Mouse (Mus musculus) macrophage (primary cell): ENCODE data around the gene Bicral. TPM values are rescaled to one million over a fixed set of nuclear protein-coding genes. Genes with fewer than 3 reads are reported as not detected.

Source experiments
- H3K27ac ChIP-seq: fragments of 350-480 bp; formaldehyde crosslinking; 2 replicates; pipeline ENCODE4 v1.9.0; 2021
- H3K36me3 ChIP-seq: fragments of 350-480 bp; formaldehyde crosslinking; 2 replicates; pipeline ENCODE4 v1.9.0; 2021; ENCODE audit errors: inconsistent target
- H3K4me3 ChIP-seq: fragments of 350-480 bp; formaldehyde crosslinking; 2 replicates; pipeline ENCODE4 v1.9.0; 2021; ENCODE audit errors: inconsistent target
- H3K79me2 ChIP-seq: fragments of 350-480 bp; formaldehyde crosslinking; 2 replicates; pipeline ENCODE4 v1.9.0; 2021; ENCODE audit errors: inconsistent target
- WGBS: methylation state at CpG from one replicate; pipeline ENCODE4 v1.1.7; 2026; ENCODE audit warnings: inconsistent platforms; ENCODE audit not compliant: missing documents; 5-methylcytosine and 5-hydroxymethylcytosine counted together
- polyA plus RNA-seq: library from polyadenylated mRNA; stranded (reverse); fragments of 250-400 nt; gene quantifications from 3 replicates; pipeline ENCODE4 v1.2.4, GENCODE M21; 2018; ENCODE audit warnings: inconsistent platforms

Gene Bicral
- polyA plus RNA-seq, 1 experiment from 2014 or later: 9.3 TPM

DNA sequence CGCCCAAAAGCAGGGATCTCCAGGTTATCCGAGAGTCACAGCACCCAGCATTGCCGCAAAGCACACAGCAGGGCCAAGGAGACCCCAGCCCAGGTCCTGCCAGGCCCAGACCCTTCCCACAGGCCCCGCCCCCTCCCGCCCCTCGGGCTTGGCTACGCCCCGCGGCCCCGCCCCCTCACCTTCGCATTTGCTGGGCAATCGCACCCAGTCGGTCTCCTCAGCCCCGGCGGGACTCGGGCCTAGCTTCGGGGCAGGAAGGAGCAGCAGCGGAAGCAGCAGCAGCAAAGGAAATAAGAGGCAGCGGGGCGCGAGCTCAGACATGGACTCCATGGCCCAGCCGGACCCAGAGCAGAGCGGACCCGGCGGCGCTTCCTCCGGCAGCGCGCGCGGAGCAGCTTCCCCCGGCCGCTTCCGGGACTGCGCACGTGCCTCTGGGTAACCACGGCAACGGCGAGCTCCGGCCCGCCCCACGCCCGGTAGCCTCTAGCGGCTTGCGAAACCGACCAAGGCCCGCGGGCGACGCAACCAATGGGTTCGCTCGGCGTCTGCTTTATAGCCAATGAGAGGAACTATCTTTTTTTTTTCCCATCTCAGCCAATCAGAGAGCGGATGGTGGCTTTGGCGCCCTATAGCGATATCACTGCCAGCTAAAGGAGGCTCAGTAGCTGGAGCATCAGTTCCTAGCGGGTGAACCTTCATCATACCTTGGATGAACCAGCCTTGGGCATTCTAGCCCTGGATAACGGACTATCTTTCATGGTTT, 106.3 kb downstream of the Bicral start, which contains the start of gene Cnpy3:
Gene Cnpy3 (minus strand): TSS at position 421 of the 763 bp plus-strand sequence.
- Histone ChIP-seq H3K4me3 (peak within 1 kb of the TSS; percentile 44), H3K79me2 (peaks cover 43% of the 10 kb centered on the region), H3K27ac (peak within 1 kb of the TSS; percentile 86), H3K36me3 (no peaks in the 10 kb centered on the region)
- WGBS: 2% methylated on average over 49 of the region's 58 CpGs

DNA sequence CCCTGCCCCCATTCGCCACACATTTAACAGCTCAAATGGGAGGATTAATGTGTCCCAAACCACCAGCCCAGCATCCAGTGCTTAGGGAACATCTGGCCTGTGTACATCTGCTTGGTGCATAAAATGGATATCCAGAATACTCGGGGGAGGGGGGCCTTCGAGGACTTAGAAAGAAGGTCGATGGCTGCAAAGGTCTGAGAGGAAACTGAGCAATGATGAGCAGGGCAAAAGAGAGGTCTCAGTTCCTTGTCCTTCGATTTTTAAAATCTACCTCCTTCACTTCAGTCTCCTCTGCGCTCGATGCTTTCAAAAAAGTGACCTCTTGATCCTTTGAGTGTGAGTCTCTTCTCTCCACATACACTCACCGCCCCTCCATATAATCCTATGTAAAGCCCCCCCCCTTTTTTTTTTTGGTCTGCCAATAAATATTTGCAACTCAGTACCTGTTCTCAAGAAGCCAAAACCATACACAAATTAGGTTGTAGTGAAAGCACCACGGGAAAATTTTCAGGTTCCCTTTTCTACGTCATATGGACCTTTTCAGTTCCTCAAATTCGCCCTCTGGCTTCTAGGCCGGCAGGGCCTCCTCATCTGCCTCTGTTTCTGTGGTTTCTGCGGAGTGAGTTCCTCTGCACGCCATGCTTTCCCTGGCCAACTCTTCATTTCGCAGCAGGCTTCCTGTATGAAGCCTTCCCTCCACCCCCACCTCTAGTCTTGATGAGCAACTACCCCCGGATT, 107.1 kb downstream of the Bicral start:
- 2% methylated on average over 15 of the region's 16 CpGs for WGBS
- peak overlapping the region; percentile 44 for H3K4me3 ChIP-seq
- peak overlapping the region; percentile 86 for H3K27ac ChIP-seq
- H3K36me3 ChIP-seq: peaks cover 4% of the 10 kb centered on the region; the same call in 1 of the 2 replicates
- peaks cover 50% of the 10 kb centered on the region for H3K79me2 ChIP-seq

DNA sequence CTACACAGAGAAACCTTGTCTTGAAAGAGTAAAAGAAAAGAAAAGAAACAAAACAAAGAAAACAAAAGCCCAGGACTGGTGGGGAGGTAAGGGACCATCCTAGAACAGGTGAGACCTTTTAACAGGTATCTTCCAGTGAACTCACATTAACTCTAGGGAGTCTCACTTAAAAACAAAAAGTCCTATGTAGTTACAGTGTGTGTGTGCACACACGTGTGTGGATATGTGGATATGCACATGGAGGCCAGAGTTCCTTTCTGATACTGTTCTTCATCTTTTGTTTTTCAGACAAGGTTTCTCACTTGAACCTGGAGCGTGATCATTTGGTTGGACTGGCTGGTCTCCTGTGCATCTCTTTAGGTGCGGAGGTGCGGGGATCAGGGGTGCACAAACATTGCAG, 107.7 kb downstream of the Bicral start:
- WGBS: 51% methylated on average over 4 of the region's 4 CpGs
- Histone ChIP-seq H3K79me2 (peaks cover 57% of the 10 kb centered on the region), H3K27ac (peak overlapping the region; percentile 86), H3K36me3 (peaks cover 10% of the 10 kb centered on the region; the same call in 1 of the 2 replicates), H3K4me3 (peak overlapping the region; percentile 44)

DNA sequence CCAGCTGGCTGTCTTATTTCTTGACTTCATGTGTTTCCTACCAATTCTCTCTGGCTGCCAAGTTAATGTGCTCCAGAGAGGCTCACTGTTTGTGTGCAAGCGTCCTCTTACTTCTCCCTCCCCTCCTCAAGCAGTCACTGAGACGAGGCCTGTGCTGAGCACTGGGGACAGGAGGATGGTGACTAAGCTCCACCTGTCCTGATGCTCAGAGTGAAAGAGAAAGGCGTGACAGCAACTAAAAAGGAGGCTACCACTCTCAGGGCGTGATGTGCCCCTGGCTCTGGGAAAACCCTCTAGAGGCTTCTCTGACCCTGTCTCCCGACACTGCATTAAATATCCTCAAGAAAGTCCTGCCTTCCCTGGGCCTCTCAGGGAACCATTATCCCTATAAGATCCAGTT, 109.0 kb downstream of the Bicral start:
- Histone ChIP-seq H3K36me3 (peaks cover 14% of the 10 kb centered on the region; the same call in 1 of the 2 replicates), H3K79me2 (peaks cover 70% of the 10 kb centered on the region), H3K27ac (no peak overlapping the region), H3K4me3 (no peak overlapping the region)
- 76% methylated on average over 5 of the region's 5 CpGs for WGBS

Other genes with a start within 250 kb of the Bicral start
- 0.04 to 0.14 TPM in 2 of 3 replicates, not detected in the other for gene Ptk7, start 229.0 kb downstream of the Bicral start, polyA plus RNA-seq
- 41.6 to 48.1 TPM (median 47.7 TPM) in 3 replicates for gene Klc4, start 212.5 kb downstream of the Bicral start, polyA plus RNA-seq
- 34.1 to 78.8 TPM (median 41.5 TPM) in 3 replicates for gene Mrpl2, start 212.3 kb downstream of the Bicral start, polyA plus RNA-seq
- gene Cul7, start 208.1 kb downstream of the Bicral start, polyA plus RNA-seq: 6.2 to 8.8 TPM (median 7.3 TPM) in 3 replicates
- 30.5 to 52.1 TPM (median 39.7 TPM) in 3 replicates for gene Rrp36, start 184.1 kb downstream of the Bicral start, polyA plus RNA-seq
- 85.2 to 104 TPM (median 96.1 TPM) in 3 replicates for gene Mea1, start 179.7 kb downstream of the Bicral start, polyA plus RNA-seq
- 30.1 to 44.5 TPM (median 33.9 TPM) in 3 replicates for gene Klhdc3, start 177.6 kb downstream of the Bicral start, polyA plus RNA-seq
- gene Ppp2r5d, start 153.4 kb downstream of the Bicral start, polyA plus RNA-seq: 21.4 to 43.0 TPM (median 30.6 TPM) in 3 replicates
- gene Pex6, start 147.0 kb downstream of the Bicral start, polyA plus RNA-seq: 6.9 to 22.0 TPM (median 14.2 TPM) in 3 replicates
- gene Gnmt, start 129.3 kb downstream of the Bicral start, polyA plus RNA-seq: 0.32 TPM in 1 of 3 replicates, not detected in the others
- gene Cnpy3, start 106.3 kb downstream of the Bicral start, polyA plus RNA-seq: 79.0 to 118 TPM (median 88.6 TPM) in 3 replicates
- not detected in 3 replicates for gene Ptcra, start 94.8 kb downstream of the Bicral start, polyA plus RNA-seq
- gene 2310039H08Rik, start 85.8 kb downstream of the Bicral start, polyA plus RNA-seq: 7.4 to 12.7 TPM (median 10.2 TPM) in 3 replicates
- gene Rpl7l1, start 75.8 kb downstream of the Bicral start, polyA plus RNA-seq: 64.6 to 81.8 TPM (median 70.4 TPM) in 3 replicates
- gene Tbcc, start 32.2 kb upstream of the Bicral start, polyA plus RNA-seq: 6.2 to 17.0 TPM (median 13.3 TPM) in 3 replicates
- gene Prph2, start 52.0 kb upstream of the Bicral start, polyA plus RNA-seq: not detected in 3 replicates
- gene Ubr2, start 152.1 kb upstream of the Bicral start, polyA plus RNA-seq: 28.0 to 30.4 TPM (median 28.5 TPM) in 3 replicates